Mouse (Mus musculus) embryonic facial prominence, embryonic 13.5 days (tissue): Measurements from ENCODE around the gene Dapk1. TPM values are rescaled to one million over a fixed set of nuclear protein-coding genes. Genes with fewer than 3 reads are reported as not detected.

Experiments used
- ATAC-seq: fragments of 200-750 bp; cut with Nextera tagmentation; 2 replicates; pipeline ENCODE4 v1.8.0; 2017; ENCODE audit warnings: low read depth; ENCODE audit not compliant: insufficient number of reproducible peaks, insufficient read depth, low FRiP score, low TSS enrichment
- H3K27ac ChIP-seq: fragments of 300-500 bp; sonication (generic); 2 replicates; pipeline ENCODE4 v1.5.1; 2015; ENCODE audit warnings: moderate library complexity, mild to moderate bottlenecking, inconsistent platforms
- H3K27me3 ChIP-seq: fragments of 300-500 bp; sonication (generic); 2 replicates; pipeline ENCODE4 v1.6.1; 2015; ENCODE audit warnings: mild to moderate bottlenecking, inconsistent platforms
- H3K36me3 ChIP-seq: fragments of 300-500 bp; sonication (generic); 2 replicates; pipeline ENCODE4 v1.6.1; 2015; ENCODE audit warnings: mild to moderate bottlenecking, inconsistent platforms
- H3K4me1 ChIP-seq: fragments of 300-500 bp; sonication (generic); 2 replicates; pipeline ENCODE4 v1.6.1; 2015; ENCODE audit warnings: inconsistent platforms
- H3K4me2 ChIP-seq: fragments of 300-500 bp; sonication (generic); 2 replicates; pipeline ENCODE4 v1.6.1; 2015; ENCODE audit warnings: moderate library complexity, mild to moderate bottlenecking, inconsistent platforms
- H3K4me3 ChIP-seq: fragments of 300-500 bp; sonication (generic); 2 replicates; pipeline ENCODE4 v1.5.1; 2015; ENCODE audit warnings: mild to moderate bottlenecking, inconsistent platforms
- H3K9ac ChIP-seq: fragments of 300-500 bp; sonication (generic); 2 replicates; pipeline ENCODE4 v1.6.1; 2015; ENCODE audit warnings: mild to moderate bottlenecking, inconsistent platforms
- H3K9me3 ChIP-seq: fragments of 300-500 bp; sonication (generic); 2 replicates; pipeline ENCODE4 v1.6.1; 2016; ENCODE audit warnings: inconsistent platforms
- WGBS: fragments of 180-500 bp; shearing (Covaris S2); methylation state at CpG from one replicate; pipeline ENCODE4 v1.1.7; 2015; ENCODE audit warnings: mixed read lengths; 5-methylcytosine and 5-hydroxymethylcytosine counted together
- polyA plus RNA-seq: library from polyadenylated mRNA; unstranded; fragments of >200 nt; fragmentation: Nextera tagmentation; extraction: Ambion mirVana; gene quantifications from 2 replicates; pipeline ENCODE4 v1.2.1, GENCODE M21; 2015

The Dapk1 gene
- polyA plus RNA-seq, 1 experiment from 2014 or later = 19.2 TPM

- WGBS = 93% methylated on average over 3 of the region's 3 CpGs
- no peaks in the 10 kb centered on the region for H3K9me3 ChIP-seq
- H3K4me2 ChIP-seq = no peak overlapping the region
- no peak overlapping the region for H3K4me3 ChIP-seq
- no peaks in the 10 kb centered on the region for H3K36me3 ChIP-seq
- no peaks in the 10 kb centered on the region for H3K4me1 ChIP-seq
- no peaks in the 10 kb centered on the region for H3K27me3 ChIP-seq
- ATAC-seq = no peak
- H3K27ac ChIP-seq = no peak overlapping the region
- no peak overlapping the region for H3K9ac ChIP-seq
Observed at GRCm38 (mm10) chr13:60646791-60647190, 45.0 kb downstream of the Dapk1 start.

GRCm38 (mm10) chr13:60648350-60648749 lies 46.6 kb downstream of the Dapk1 start:
- WGBS = 92% methylated on average over 5 of the region's 5 CpGs
- H3K27ac ChIP-seq = no peak overlapping the region
- H3K36me3 ChIP-seq = no peaks in the 10 kb centered on the region
- no peak overlapping the region for H3K9ac ChIP-seq
- no peaks in the 10 kb centered on the region for H3K4me1 ChIP-seq
- H3K27me3 ChIP-seq = no peaks in the 10 kb centered on the region
- H3K9me3 ChIP-seq = no peaks in the 10 kb centered on the region
- no peak overlapping the region for H3K4me2 ChIP-seq
- no peak overlapping the region for H3K4me3 ChIP-seq
- no peak for ATAC-seq

- no peaks in the 10 kb centered on the region for H3K27me3 ChIP-seq
- H3K4me2 ChIP-seq = no peak overlapping the region
- 93% methylated on average over 11 of the region's 11 CpGs for WGBS
- no peak overlapping the region for H3K27ac ChIP-seq
- H3K4me3 ChIP-seq = no peak overlapping the region
- H3K9me3 ChIP-seq = no peaks in the 10 kb centered on the region
- H3K36me3 ChIP-seq = no peaks in the 10 kb centered on the region
- H3K9ac ChIP-seq = no peak overlapping the region
- ATAC-seq = no peak
- no peaks in the 10 kb centered on the region for H3K4me1 ChIP-seq
Observed at GRCm38 (mm10) chr13:60650000-60650399, 48.3 kb downstream of the Dapk1 start.

DNA sequence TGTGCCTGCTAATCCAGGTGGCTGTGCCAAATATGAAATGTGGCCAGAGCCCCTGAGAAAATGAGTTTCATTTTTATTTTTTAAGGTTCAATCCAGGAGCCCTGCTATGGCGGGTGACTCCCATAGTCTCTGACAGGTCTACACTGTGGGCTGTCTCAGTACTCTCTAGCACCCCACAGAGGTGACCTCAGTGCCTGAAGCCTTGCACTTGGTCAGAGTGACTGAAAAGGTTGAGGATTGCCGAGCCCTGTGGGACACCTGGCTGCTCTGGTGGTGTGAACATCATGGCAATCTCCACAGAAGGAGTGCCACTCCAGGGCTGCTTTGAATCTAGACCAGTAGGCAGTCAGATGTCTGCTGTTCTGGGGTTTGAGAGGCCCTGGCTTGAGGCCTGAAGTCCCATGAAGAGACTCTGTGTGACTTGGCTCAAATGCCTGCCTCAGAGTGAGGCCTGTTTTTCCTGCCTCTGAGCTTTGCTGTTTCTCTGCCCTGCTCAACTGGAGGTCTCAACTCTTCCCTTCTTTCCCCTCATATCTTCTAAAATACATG lies 52.3 kb downstream of the Dapk1 start:
- H3K27me3 ChIP-seq = no peaks in the 10 kb centered on the region
- no peak overlapping the region for H3K27ac ChIP-seq
- H3K9ac ChIP-seq = no peak overlapping the region
- 77% methylated on average over 2 of the region's 2 CpGs for WGBS
- H3K36me3 ChIP-seq = peaks cover 2% of the 10 kb centered on the region
- ATAC-seq = no peak
- no peaks in the 10 kb centered on the region for H3K4me1 ChIP-seq
- H3K4me3 ChIP-seq = no peak overlapping the region
- no peak overlapping the region for H3K4me2 ChIP-seq
- no peaks in the 10 kb centered on the region for H3K9me3 ChIP-seq

DNA sequence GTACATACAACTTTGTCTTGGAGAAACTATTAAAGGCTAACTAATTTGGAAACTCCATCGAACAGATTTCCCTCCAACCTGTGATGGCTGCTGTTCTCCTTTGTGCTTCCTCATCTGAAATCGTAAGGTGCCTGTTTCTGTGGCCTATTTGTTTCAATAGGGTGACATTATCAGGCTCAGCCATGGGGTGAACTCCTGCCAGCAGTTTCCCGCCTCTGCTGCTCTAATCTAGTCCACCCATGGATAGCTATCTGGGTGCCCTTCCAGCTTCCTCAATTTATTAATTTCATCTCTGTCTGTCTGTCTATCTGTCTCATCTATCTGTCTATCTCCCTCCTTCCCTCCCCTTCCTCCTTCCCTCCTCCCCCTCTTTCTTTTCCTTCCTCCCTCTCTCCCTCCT lies 53.5 kb downstream of the Dapk1 start:
- no peaks in the 10 kb centered on the region for H3K27me3 ChIP-seq
- no peaks in the 10 kb centered on the region for H3K9me3 ChIP-seq
- H3K4me2 ChIP-seq = no peak overlapping the region
- H3K4me3 ChIP-seq = no peak overlapping the region
- peaks cover 7% of the 10 kb centered on the region for H3K4me1 ChIP-seq
- peaks cover 2% of the 10 kb centered on the region for H3K36me3 ChIP-seq
- no peak overlapping the region for H3K9ac ChIP-seq
- no peak overlapping the region for H3K27ac ChIP-seq
- no peak for ATAC-seq
- WGBS = 83% methylated on average over 3 of the region's 3 CpGs

GRCm38 (mm10) chr13:60659600-60659999 lies 57.9 kb downstream of the Dapk1 start:
- ATAC-seq = no peak
- Histone ChIP-seq H3K27me3 (no peaks in the 10 kb centered on the region), H3K9me3 (no peaks in the 10 kb centered on the region), H3K4me1 (peaks cover 33% of the 10 kb centered on the region), H3K27ac (no peak overlapping the region), H3K4me2 (no peak overlapping the region), H3K9ac (no peak overlapping the region), H3K36me3 (peaks cover 2% of the 10 kb centered on the region), H3K4me3 (no peak overlapping the region)
- 84% methylated on average over 1 of the region's 1 CpGs for WGBS

- no peak overlapping the region for H3K27ac ChIP-seq
- H3K4me1 ChIP-seq = peaks cover 33% of the 10 kb centered on the region
- H3K9me3 ChIP-seq = no peaks in the 10 kb centered on the region
- no peak overlapping the region for H3K4me3 ChIP-seq
- no peaks in the 10 kb centered on the region for H3K27me3 ChIP-seq
- peaks cover 2% of the 10 kb centered on the region for H3K36me3 ChIP-seq
- 43% methylated on average over 2 of the region's 2 CpGs for WGBS
- no peak overlapping the region for H3K9ac ChIP-seq
- no peak overlapping the region for H3K4me2 ChIP-seq
- ATAC-seq = no peak
Observed at GRCm38 (mm10) chr13:60660056-60660455, 58.3 kb downstream of the Dapk1 start.

DNA sequence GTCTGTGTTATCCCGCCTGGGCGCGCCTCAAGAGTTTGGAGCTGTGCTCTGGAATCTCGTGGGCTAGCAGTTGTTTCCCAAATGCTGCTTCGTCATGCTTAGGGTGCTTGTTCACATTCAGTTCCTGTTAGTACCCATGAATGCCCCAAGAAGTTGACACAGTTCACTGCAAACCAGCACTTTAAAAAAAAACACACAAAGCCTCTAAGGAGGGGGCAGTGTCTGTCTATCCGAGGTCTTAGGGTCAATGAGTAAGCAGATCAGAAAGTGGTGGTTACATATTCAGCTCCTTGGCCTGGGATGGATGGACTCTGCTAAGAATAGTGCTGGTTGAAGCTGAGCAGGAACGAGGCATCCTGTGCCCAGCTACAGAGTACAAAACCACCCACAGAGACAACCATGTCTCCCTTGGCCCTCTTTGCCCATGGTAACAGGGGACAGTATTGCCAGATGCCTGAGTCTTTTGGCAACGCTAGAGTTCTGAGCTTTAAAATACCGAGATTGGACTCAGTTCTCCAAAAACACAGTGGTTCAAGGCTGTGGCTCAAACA lies 59.0 kb downstream of the Dapk1 start:
- Histone ChIP-seq H3K4me3 (no peak overlapping the region), H3K9me3 (no peaks in the 10 kb centered on the region), H3K9ac (no peak overlapping the region), H3K4me2 (no peak overlapping the region), H3K4me1 (peaks cover 33% of the 10 kb centered on the region), H3K36me3 (peaks cover 2% of the 10 kb centered on the region), H3K27ac (no peak overlapping the region), H3K27me3 (no peaks in the 10 kb centered on the region)
- no peak for ATAC-seq
- 52% methylated on average over 9 of the region's 9 CpGs for WGBS

GRCm38 (mm10) chr13:60662493-60663177 lies 60.9 kb downstream of the Dapk1 start:
- peaks cover 2% of the 10 kb centered on the region; the same call in 1 of the 2 replicates for H3K36me3 ChIP-seq
- no peak for ATAC-seq
- no peaks in the 10 kb centered on the region; the same call in 1 of the 2 replicates for H3K9me3 ChIP-seq
- no peaks in the 10 kb centered on the region for H3K27me3 ChIP-seq
- H3K4me2 ChIP-seq = no peak overlapping the region
- H3K9ac ChIP-seq = no peak overlapping the region
- peaks cover 33% of the 10 kb centered on the region for H3K4me1 ChIP-seq
- H3K4me3 ChIP-seq = no peak overlapping the region
- WGBS = 80% methylated on average over 8 of the region's 8 CpGs
- H3K27ac ChIP-seq = no peak overlapping the region

- H3K36me3 ChIP-seq = peaks cover 1% of the 10 kb centered on the region; the same call in 1 of the 2 replicates
- H3K9ac ChIP-seq = no peak overlapping the region
- ATAC-seq = no peak
- no peak overlapping the region for H3K27ac ChIP-seq
- peaks cover 33% of the 10 kb centered on the region for H3K4me1 ChIP-seq
- no peaks in the 10 kb centered on the region for H3K27me3 ChIP-seq
- no peak overlapping the region for H3K4me3 ChIP-seq
- no peak overlapping the region for H3K4me2 ChIP-seq
- H3K9me3 ChIP-seq = no peaks in the 10 kb centered on the region; the same call in 1 of the 2 replicates
- WGBS = 70% methylated on average over 3 of the region's 3 CpGs
Observed at GRCm38 (mm10) chr13:60664058-60664457, 62.3 kb downstream of the Dapk1 start.

GRCm38 (mm10) chr13:60664816-60665215 lies 63.1 kb downstream of the Dapk1 start:
- Histone ChIP-seq H3K27me3 (no peaks in the 10 kb centered on the region), H3K36me3 (no peaks in the 10 kb centered on the region; the same call in 1 of the 2 replicates), H3K4me2 (no peak overlapping the region), H3K9me3 (no peaks in the 10 kb centered on the region; the same call in 1 of the 2 replicates), H3K4me3 (no peak overlapping the region), H3K27ac (no peak overlapping the region), H3K4me1 (peaks cover 32% of the 10 kb centered on the region), H3K9ac (no peak overlapping the region)
- WGBS = 82% methylated on average over 10 of the region's 10 CpGs
- ATAC-seq = no peak

DNA sequence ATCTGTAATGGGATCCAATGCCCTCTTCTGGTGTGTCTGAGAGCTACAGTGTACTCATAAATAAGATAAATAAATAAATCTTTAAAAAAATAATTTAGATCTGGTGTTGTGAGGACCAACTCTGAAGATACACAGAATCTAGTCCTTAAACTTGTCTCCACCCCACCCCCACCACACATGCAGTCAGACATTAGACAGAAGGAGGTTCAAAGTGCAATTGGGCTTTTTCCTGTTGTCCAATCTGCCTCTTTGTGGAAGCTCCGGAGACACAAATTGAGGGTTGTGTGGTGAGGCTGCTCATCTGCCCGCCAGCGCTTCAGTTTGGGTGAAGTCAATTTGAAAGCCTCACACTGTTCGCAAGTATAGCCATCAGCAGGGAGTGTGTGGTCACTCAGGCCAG lies 63.7 kb downstream of the Dapk1 start:
- no peak overlapping the region for H3K4me3 ChIP-seq
- no peak overlapping the region for H3K27ac ChIP-seq
- H3K4me2 ChIP-seq = no peak overlapping the region
- ATAC-seq = no peak
- H3K4me1 ChIP-seq = peaks cover 31% of the 10 kb centered on the region
- WGBS = 89% methylated on average over 4 of the region's 4 CpGs
- H3K9ac ChIP-seq = no peak overlapping the region
- no peaks in the 10 kb centered on the region; the same call in 1 of the 2 replicates for H3K9me3 ChIP-seq
- H3K36me3 ChIP-seq = no peaks in the 10 kb centered on the region; the same call in 1 of the 2 replicates
- H3K27me3 ChIP-seq = no peaks in the 10 kb centered on the region
